8 mouse cellular contexts compared by ENCODE assay signal in the genomic region with DNA sequence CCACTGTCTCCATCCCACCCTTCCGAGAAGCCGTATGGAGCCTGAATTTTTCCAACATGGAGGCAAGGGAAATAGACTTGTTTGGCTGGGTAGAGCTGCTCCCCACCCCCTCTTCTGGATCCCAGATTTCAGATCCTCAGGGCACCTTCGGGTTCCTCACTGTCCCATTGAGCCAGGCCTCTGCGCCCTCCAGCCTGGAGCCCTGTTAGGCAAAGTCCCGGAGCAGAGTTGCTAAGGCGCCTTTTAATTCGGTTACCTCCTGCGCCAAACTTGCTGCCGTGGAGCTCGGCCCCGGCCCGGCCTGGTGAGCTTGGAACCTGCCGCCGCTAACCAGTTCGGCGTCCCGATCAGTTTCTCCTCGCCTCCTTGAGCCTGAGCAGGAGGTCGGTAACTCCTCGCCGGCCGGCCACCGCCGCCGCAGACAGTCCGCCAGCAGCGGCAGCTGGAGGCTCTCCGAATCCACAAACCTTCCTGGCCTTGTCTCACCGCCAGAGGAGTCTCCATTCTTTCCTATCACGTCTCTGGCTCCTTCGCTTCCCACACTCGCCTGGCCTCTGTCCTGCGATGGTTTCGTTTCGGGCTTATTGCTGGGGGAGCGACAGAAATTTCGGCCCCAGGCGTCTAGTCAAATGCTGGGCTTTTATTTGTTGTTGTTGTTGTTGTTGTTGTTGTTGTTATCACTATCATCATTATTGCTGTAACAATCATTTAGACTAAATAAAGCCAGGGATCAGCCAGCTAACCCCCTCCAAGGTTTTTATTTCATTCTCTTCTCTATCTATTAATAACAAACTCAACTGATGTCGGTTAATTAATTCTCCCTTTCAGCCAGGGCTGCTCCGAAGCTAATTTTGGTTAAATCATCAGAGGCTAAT. TPM values are rescaled to one million over a fixed set of nuclear protein-coding genes. Genes with fewer than 3 reads are reported as not detected.
DNase-seq lines count a peak whose midpoint lies in the region; ATAC-seq and TF ChIP-seq lines count a peak whose summit lies in the region.

No protein-coding gene starts in this region.

- no peaks in the 10 kb centered on the region for H3K4me1 ChIP-seq in midbrain, postnatal 0 days (ENCODE audit: insufficient read depth, low read length)
- peaks cover 3% of the 10 kb centered on the region for H3K4me1 ChIP-seq in midbrain, embryonic 16.5 days (ENCODE audit: control insufficient read depth, insufficient read depth, low read length)
- peaks cover 5% of the 10 kb centered on the region for H3K4me1 ChIP-seq in heart, embryonic 16.5 days (ENCODE audit: control insufficient read depth, insufficient read depth, low read length)
- H3K4me1 ChIP-seq in small intestine, adult 2 months (ENCODE audit: control insufficient read depth, insufficient read depth, insufficient read length, low read length): peaks cover 2% of the 10 kb centered on the region; the same call in 1 of the 2 replicates

- H3K9me3 ChIP-seq in midbrain, postnatal 0 days (ENCODE audit: low read length): no peaks in the 10 kb centered on the region
- H3K9me3 ChIP-seq in midbrain, embryonic 16.5 days (replicated peaks; ENCODE audit: control insufficient read depth, low read length, poor library complexity, severe bottlenecking): 0 out of 2 replicates have a peak, but pooled peaks cover 2% of the 10 kb centered on the region
- H3K9me3 ChIP-seq in heart, embryonic 16.5 days (replicated peaks; ENCODE audit: control insufficient read depth, low read length): no peaks in the 10 kb centered on the region

- no peak for TF ChIP-seq CTCF in midbrain, postnatal 0 days (IDR thresholded peaks at IDR 0.05)
- no peak for TF ChIP-seq CTCF in small intestine, adult 2 months (IDR thresholded peaks at IDR 0.05; ENCODE audit: extremely low read depth, insufficient read length, insufficient replicate concordance, low read depth, low read length)

- H3K27ac ChIP-seq in midbrain, postnatal 0 days (ENCODE audit: low read depth, low read length): no peak overlapping the region
- no peak overlapping the region for H3K27ac ChIP-seq in midbrain, embryonic 16.5 days (ENCODE audit: low read length)
- H3K27ac ChIP-seq in heart, embryonic 16.5 days (ENCODE audit: low read length): peak overlapping the region; percentile 26
- peak overlapping the region; percentile 85 for H3K27ac ChIP-seq in small intestine, adult 2 months (ENCODE audit: insufficient read depth, low read depth, low read length)

- WGBS in midbrain, postnatal 0 days: 2% methylated on average over 40 of the region's 40 CpGs
- under 1% methylated on average over 40 of the region's 40 CpGs for WGBS in midbrain, embryonic 16.5 days
- WGBS in heart, embryonic 16.5 days: 2% methylated on average over 40 of the region's 40 CpGs
- 17% methylated on average over 40 of the region's 40 CpGs for WGBS in small intestine, adult 2 months

- H3K9ac ChIP-seq in midbrain, postnatal 0 days (replicated peaks; ENCODE audit: low read length, poor library complexity, severe bottlenecking): no peak overlapping the region
- H3K9ac ChIP-seq in midbrain, embryonic 16.5 days (ENCODE audit: low read depth, low read length): no peak overlapping the region
- peak overlapping the region; percentile 26 for H3K9ac ChIP-seq in heart, embryonic 16.5 days (ENCODE audit: low read length)

- H3K27me3 ChIP-seq in midbrain, postnatal 0 days (ENCODE audit: insufficient read depth, low read length): peaks cover 97% of the 10 kb centered on the region
- peaks cover 89% of the 10 kb centered on the region for H3K27me3 ChIP-seq in midbrain, embryonic 16.5 days (ENCODE audit: control insufficient read depth, insufficient read depth, low read depth, low read length)
- peaks cover 87% of the 10 kb centered on the region for H3K27me3 ChIP-seq in heart, embryonic 16.5 days (ENCODE audit: control insufficient read depth, insufficient read depth, low read length)
- H3K27me3 ChIP-seq in small intestine, adult 2 months (ENCODE audit: control insufficient read depth, insufficient read depth, low read length): peaks cover 42% of the 10 kb centered on the region

- peak; percentile 55 for DNase-seq in midbrain, postnatal 0 days (ENCODE audit: low spot score)
- DNase-seq in kidney, postnatal 25 days: peak; percentile 69 to 81
- DNase-seq in left cerebral cortex, adult 9 months (ENCODE audit: low spot score in 2 of 2): no peak
- DNase-seq in spleen, postnatal 4 days (ENCODE audit: low spot score in 2 of 2): no peak

- H3K4me2 ChIP-seq in midbrain, postnatal 0 days (ENCODE audit: low read depth, low read length, poor library complexity, severe bottlenecking): no peak overlapping the region
- no peak overlapping the region for H3K4me2 ChIP-seq in midbrain, embryonic 16.5 days (ENCODE audit: low read length)
- H3K4me2 ChIP-seq in heart, embryonic 16.5 days (ENCODE audit: low read depth, low read length): peak overlapping the region; percentile 39

- H3K4me3 ChIP-seq in midbrain, postnatal 0 days (ENCODE audit: low read depth, low read length): no peak overlapping the region
- H3K4me3 ChIP-seq in midbrain, embryonic 16.5 days (ENCODE audit: low read depth, low read length): no peak overlapping the region
- peak overlapping the region; percentile 30 for H3K4me3 ChIP-seq in heart, embryonic 16.5 days (ENCODE audit: low read length)
- H3K4me3 ChIP-seq in small intestine, adult 2 months (ENCODE audit: low read depth, low read length): peak overlapping the region; percentile 58

- no peaks in the 10 kb centered on the region for H3K36me3 ChIP-seq in midbrain, postnatal 0 days (ENCODE audit: insufficient read depth, low read length)
- no peaks in the 10 kb centered on the region for H3K36me3 ChIP-seq in midbrain, embryonic 16.5 days (ENCODE audit: control insufficient read depth, insufficient read depth, low read length)
- H3K36me3 ChIP-seq in heart, embryonic 16.5 days (ENCODE audit: control insufficient read depth, insufficient read depth): no peaks in the 10 kb centered on the region
- H3K36me3 ChIP-seq in small intestine, adult 2 months (ENCODE audit: control insufficient read depth, insufficient read depth, low read length): no peaks in the 10 kb centered on the region

- no peak for ATAC-seq in midbrain, postnatal 0 days (ENCODE audit: low FRiP score)
- ATAC-seq in midbrain, embryonic 16.5 days: no peak
- no peak for ATAC-seq in heart, embryonic 16.5 days (replicated peaks; ENCODE audit: extremely low read depth, insufficient read depth, low FRiP score)
- no peak for ATAC-seq in erythroblast, adult 5-6 weeks (replicated peaks; ENCODE audit: low FRiP score, poor library complexity, severe bottlenecking)

- no peak for TF ChIP-seq POLR2A in small intestine, adult 2 months (IDR thresholded peaks at IDR 0.05; ENCODE audit: low read depth, low read length)

RNA-seq across cellular contexts. Expression of gene Hoxb2, which starts 8.4 kb away (rescaled TPM):
- 0.52 and 1.2 TPM in 2 replicates for total RNA-seq in midbrain, postnatal 0 days (2014; rRNA removed)
- not detected in 2 replicates for polyA plus RNA-seq in midbrain, postnatal 0 days (2015; fragmentation: Nextera tagmentation; extraction: Ambion mirVana)
- polyA plus RNA-seq in midbrain, embryonic 16.5 days (2015; fragmentation: Nextera tagmentation; extraction: Ambion mirVana): 0.11 and 0.21 TPM in 2 replicates
- 2.5 and 3.1 TPM in 2 replicates for polyA plus RNA-seq in heart, embryonic 16.5 days (2015; fragmentation: Nextera tagmentation; extraction: Ambion mirVana)
- polyA plus RNA-seq in small intestine, adult 2 months (2012; rRNA removed): 9.9 TPM in 2 replicates
- not detected in 2 replicates for total RNA-seq in erythroblast, adult 5-6 weeks (2015; ENCODE audit: low replicate concordance)
- total RNA-seq in erythroblast, adult 5-6 weeks (2017; ENCODE audit: low replicate concordance): not detected in 2 replicates

RNA-seq across cellular contexts. Expression of gene Hoxb3, which starts 18.8 kb away (rescaled TPM):
- total RNA-seq in midbrain, postnatal 0 days (2014; rRNA removed): 0.94 and 9.2 TPM in 2 replicates
- not detected in 2 replicates for polyA plus RNA-seq in midbrain, postnatal 0 days (2015; fragmentation: Nextera tagmentation; extraction: Ambion mirVana)
- polyA plus RNA-seq in midbrain, embryonic 16.5 days (2015; fragmentation: Nextera tagmentation; extraction: Ambion mirVana): not detected in 2 replicates
- polyA plus RNA-seq in heart, embryonic 16.5 days (2015; fragmentation: Nextera tagmentation; extraction: Ambion mirVana): 0.24 and 0.79 TPM in 2 replicates
- polyA plus RNA-seq in small intestine, adult 2 months (2012; rRNA removed): 3.5 and 5.5 TPM in 2 replicates
- total RNA-seq in erythroblast, adult 5-6 weeks (2015; ENCODE audit: low replicate concordance): not detected in 2 replicates
- not detected in 2 replicates for total RNA-seq in erythroblast, adult 5-6 weeks (2017; ENCODE audit: low replicate concordance)

RNA-seq across cellular contexts. Expression of gene Hoxb1, which starts 23.6 kb away (rescaled TPM):
- not detected in 2 replicates for total RNA-seq in midbrain, postnatal 0 days (2014; rRNA removed)
- polyA plus RNA-seq in midbrain, postnatal 0 days (2015; fragmentation: Nextera tagmentation; extraction: Ambion mirVana): not detected in 2 replicates
- polyA plus RNA-seq in midbrain, embryonic 16.5 days (2015; fragmentation: Nextera tagmentation; extraction: Ambion mirVana): not detected in 2 replicates
- polyA plus RNA-seq in heart, embryonic 16.5 days (2015; fragmentation: Nextera tagmentation; extraction: Ambion mirVana): 0.07 TPM in 1 of 2 replicates, not detected in the other
- not detected in 2 replicates for polyA plus RNA-seq in small intestine, adult 2 months (2012; rRNA removed)
- total RNA-seq in erythroblast, adult 5-6 weeks (2015; ENCODE audit: low replicate concordance): not detected in 2 replicates
- not detected in 2 replicates for total RNA-seq in erythroblast, adult 5-6 weeks (2017; ENCODE audit: low replicate concordance)

RNA-seq across cellular contexts. Expression of gene Hoxb4, which starts 23.9 kb away (rescaled TPM):
- 0.09 and 0.66 TPM in 2 replicates for total RNA-seq in midbrain, postnatal 0 days (2014; rRNA removed)
- polyA plus RNA-seq in midbrain, postnatal 0 days (2015; fragmentation: Nextera tagmentation; extraction: Ambion mirVana): not detected in 2 replicates
- polyA plus RNA-seq in midbrain, embryonic 16.5 days (2015; fragmentation: Nextera tagmentation; extraction: Ambion mirVana): not detected in 2 replicates
- polyA plus RNA-seq in heart, embryonic 16.5 days (2015; fragmentation: Nextera tagmentation; extraction: Ambion mirVana): 0.28 and 0.32 TPM in 2 replicates
- polyA plus RNA-seq in small intestine, adult 2 months (2012; rRNA removed): 1.4 and 2.9 TPM in 2 replicates
- 0.63 TPM in 1 of 2 replicates, not detected in the other for total RNA-seq in erythroblast, adult 5-6 weeks (2015; ENCODE audit: low replicate concordance)
- 0.56 and 0.77 TPM in 2 replicates for total RNA-seq in erythroblast, adult 5-6 weeks (2017; ENCODE audit: low replicate concordance)

RNA-seq across cellular contexts. Expression of gene Hoxb5, which starts 38.8 kb away (rescaled TPM):
- 1.5 TPM in 1 of 2 replicates, not detected in the other for total RNA-seq in midbrain, postnatal 0 days (2014; rRNA removed)
- polyA plus RNA-seq in midbrain, postnatal 0 days (2015; fragmentation: Nextera tagmentation; extraction: Ambion mirVana): not detected in 2 replicates
- 0.14 TPM in 1 of 2 replicates, not detected in the other for polyA plus RNA-seq in midbrain, embryonic 16.5 days (2015; fragmentation: Nextera tagmentation; extraction: Ambion mirVana)
- polyA plus RNA-seq in heart, embryonic 16.5 days (2015; fragmentation: Nextera tagmentation; extraction: Ambion mirVana): 0.76 and 2.8 TPM in 2 replicates
- polyA plus RNA-seq in small intestine, adult 2 months (2012; rRNA removed): 1.8 and 3.2 TPM in 2 replicates
- not detected in 2 replicates for total RNA-seq in erythroblast, adult 5-6 weeks (2015; ENCODE audit: low replicate concordance)
- total RNA-seq in erythroblast, adult 5-6 weeks (2017; ENCODE audit: low replicate concordance): not detected in 2 replicates

Comparison
In these comparisons a context has a peak if more than half of its experiments do, and no peak if none do; other contexts are left out.
1. DNase-seq: peak in midbrain, postnatal 0 days (single experiment) and kidney, postnatal 25 days (2 of 2); none in left cerebral cortex, adult 9 months (0 of 2) and spleen, postnatal 4 days (0 of 2).
2. H3K27ac ChIP-seq: peak in heart, embryonic 16.5 days (single experiment) and small intestine, adult 2 months (single experiment); none in midbrain, postnatal 0 days (single experiment) and midbrain, embryonic 16.5 days (single experiment).
3. H3K4me3 ChIP-seq: peak in heart, embryonic 16.5 days (single experiment) and small intestine, adult 2 months (single experiment); none in midbrain, postnatal 0 days (single experiment) and midbrain, embryonic 16.5 days (single experiment).